Mouse (Mus musculus) left cerebral cortex, adult 6 months (tissue): ENCODE data around the gene Zfp160. TPM values are rescaled to one million over a fixed set of nuclear protein-coding genes. Genes with fewer than 3 reads are reported as not detected.

Experiments used
- long read RNA-seq, 2 experiments: library from polyadenylated mRNA; unstranded; transcript quantifications; one replicate each; pipeline ENCODE4 v2.0.0; 2019 to 2020
- polyA plus RNA-seq: library from polyadenylated mRNA; unstranded; fragments of <200 nt; fragmentation: Nextera tagmentation; gene quantifications from 2 replicates; pipeline ENCODE4 v1.2.3, GENCODE M21; 2021

The Zfp160 gene
- 9.6 and 9.8 TPM in 2 replicates for polyA plus RNA-seq
- long read RNA-seq, experiment 1, transcript Zfp160-201 (5 exons, 3,800 nt): major isoform, 18 of 54 reads
- long read RNA-seq, experiment 1, transcript Zfp160-205 (5 exons, 1,041 nt): minor isoform, 15 of 54 reads
- long read RNA-seq, experiment 1, partial matches to known transcripts: 3 of 54 reads
- long read RNA-seq, experiment 1, other reads (novel, unspliced or antisense): 15 of 54 reads
- long read RNA-seq, experiment 2, partial matches to known transcripts: 1 of 10 reads
- long read RNA-seq, experiment 2, other reads (novel, unspliced or antisense): 7 of 10 reads

DNA sequence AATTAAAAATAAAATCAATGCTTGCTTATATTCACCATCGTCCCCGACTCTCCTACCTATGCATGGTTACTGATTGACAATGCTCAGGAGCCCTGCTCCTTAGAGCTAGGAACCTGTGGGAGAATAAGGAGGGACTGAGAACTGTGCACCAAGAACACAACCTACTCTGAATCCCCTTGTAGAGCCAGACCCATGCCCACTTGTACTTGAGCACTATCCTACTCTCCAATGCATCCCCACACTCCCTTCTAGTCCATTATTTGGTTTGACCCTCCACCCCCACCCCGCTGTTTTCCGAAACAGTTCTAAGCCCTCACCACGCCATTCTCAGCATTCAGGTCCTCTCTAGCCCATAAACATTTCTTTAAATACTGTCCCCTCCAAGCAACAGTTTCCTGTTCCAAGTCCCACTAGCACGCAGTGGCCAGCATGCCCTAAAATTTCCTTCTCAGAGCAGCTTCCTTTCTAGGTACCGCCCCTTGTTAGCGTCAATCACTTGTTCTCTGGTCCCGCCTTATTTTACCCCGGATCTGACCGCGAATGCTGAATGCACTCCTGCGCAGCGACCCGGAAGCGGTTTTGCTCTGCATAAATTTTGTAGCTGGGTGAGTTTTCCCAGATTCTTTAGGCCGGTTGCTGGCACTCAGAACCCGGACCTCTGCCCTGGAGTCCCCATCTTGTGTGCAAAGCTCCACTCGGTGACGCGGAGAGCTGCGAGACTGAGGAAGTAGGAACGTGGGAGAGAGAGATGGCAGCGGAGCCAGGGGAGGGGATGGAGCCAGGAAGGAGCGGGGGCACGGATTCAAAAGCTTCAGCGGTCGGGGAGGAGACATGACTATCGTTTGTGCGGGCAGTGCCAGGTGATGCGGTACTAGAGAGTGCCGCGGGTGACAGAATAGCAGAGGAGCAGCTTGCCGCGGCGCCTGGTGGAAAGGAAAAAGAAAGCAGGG is at the start of gene Zfp160:
Gene Zfp160, plus strand, starts transcription at position 522 of the 950 bp plus-strand sequence.

DNA sequence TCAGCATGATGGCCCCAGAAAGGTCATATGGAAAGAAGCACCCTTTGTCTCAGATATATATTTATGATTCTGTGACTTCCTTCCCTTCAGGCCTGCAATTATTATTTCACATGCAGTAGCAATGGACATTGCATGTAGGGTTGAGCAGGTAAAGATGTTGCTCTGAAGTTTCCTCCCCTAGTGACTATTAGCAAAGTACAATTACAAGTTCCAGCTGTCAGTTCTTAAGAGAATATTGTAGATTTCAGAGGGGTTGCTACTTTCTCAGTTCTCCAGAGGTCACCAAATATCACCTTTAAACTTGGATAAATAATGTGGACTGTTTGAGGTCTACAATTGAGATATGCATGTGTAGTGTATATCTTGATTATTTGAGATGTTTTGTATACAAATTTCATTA is 12.3 kb upstream of the Zfp160 start, which contains the start of gene Vmn1r233:
Gene Vmn1r233, minus strand, starts transcription at position 101 of the 400 bp plus-strand sequence.

Other genes with a start within 250 kb of the Zfp160 start
- not detected in 2 replicates for gene Vmn1r228, start 222.7 kb upstream of the Zfp160 start, polyA plus RNA-seq
- not detected in 2 replicates for gene Vmn1r229, start 197.3 kb upstream of the Zfp160 start, polyA plus RNA-seq
- not detected in 2 replicates for gene Vmn1r230, start 168.5 kb upstream of the Zfp160 start, polyA plus RNA-seq
- not detected in 2 replicates for gene Vmn1r231, start 103.8 kb upstream of the Zfp160 start, polyA plus RNA-seq
- gene Vmn1r232, start 89.2 kb upstream of the Zfp160 start, polyA plus RNA-seq: not detected in 2 replicates
- gene Ppp2r1a, start 63.6 kb upstream of the Zfp160 start, polyA plus RNA-seq: 794 and 886 TPM in 2 replicates
- gene Vmn1r233, start 12.4 kb upstream of the Zfp160 start, polyA plus RNA-seq: not detected in 2 replicates
- gene Vmn1r234, start 217.2 kb downstream of the Zfp160 start, polyA plus RNA-seq: not detected in 2 replicates
- gene Vmn1r235, start 247.5 kb downstream of the Zfp160 start, polyA plus RNA-seq: not detected in 2 replicates